Mouse (Mus musculus): ENCODE data around the gene Pphln1.

Gene Pphln1

DNA sequence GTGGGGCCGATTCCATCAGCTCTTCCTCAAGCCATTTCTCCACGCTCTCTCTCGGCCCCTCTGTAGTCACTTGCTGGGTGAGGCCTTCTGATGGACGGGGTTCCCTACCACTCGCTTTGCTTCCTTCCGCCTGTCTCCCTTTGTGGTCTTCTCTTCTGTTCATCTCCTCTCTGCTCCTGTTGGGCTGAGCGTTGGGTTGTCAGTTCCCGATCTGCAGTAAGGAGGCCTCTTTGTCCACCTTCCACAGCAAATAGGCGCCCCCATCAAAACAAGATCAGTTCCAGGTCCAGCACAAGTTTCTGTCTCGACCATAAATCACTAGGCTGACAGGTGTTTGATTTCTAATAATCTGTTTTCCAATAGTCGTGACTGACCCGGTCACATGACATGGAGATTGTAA is 37.8 kb downstream of the Pphln1 start:
- DNase-seq (ENCODE audit: low spot score) = no peak

DNA sequence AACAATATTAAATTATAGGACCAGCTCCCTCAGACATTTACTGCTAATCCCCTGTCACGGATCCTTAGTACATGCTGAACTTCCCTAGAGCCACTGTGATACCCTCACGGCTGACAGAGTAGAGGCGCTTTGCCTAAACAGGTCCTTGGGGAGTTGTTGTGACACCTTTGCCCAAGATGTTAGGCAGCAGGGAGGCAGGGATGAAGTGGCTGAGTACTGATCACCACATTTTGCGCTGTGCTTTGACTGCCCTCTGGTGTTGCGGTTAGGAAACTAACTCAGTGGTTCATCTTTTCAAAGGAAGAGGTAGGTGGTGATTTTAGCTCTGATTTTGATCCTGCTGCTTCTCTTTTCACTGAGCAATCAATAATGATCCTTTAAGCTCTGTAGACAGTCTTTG is 40.5 kb downstream of the Pphln1 start:
- peak; percentile 77 for DNase-seq (ENCODE audit: low spot score)

DNA sequence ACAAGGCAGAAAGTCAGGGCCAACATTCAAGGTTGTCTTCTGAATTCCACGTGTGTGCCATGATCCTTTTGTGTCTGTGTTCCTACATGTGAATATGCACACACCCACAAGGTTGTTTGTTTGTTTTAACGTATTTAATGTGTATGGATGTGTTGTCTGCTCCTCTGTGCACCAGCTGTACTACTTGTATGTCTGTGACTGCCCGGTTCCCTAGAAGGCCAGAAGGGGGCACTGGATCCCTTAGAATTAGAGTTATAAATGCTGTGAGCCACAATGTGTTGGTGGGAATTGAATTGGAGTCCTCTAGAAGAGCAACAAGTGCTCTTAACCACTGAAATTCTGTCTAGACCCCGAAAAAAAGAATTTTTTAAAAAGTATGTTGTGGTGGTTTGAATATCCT is 44.1 kb downstream of the Pphln1 start:
- peak; percentile 30 for DNase-seq (ENCODE audit: low spot score)

DNA sequence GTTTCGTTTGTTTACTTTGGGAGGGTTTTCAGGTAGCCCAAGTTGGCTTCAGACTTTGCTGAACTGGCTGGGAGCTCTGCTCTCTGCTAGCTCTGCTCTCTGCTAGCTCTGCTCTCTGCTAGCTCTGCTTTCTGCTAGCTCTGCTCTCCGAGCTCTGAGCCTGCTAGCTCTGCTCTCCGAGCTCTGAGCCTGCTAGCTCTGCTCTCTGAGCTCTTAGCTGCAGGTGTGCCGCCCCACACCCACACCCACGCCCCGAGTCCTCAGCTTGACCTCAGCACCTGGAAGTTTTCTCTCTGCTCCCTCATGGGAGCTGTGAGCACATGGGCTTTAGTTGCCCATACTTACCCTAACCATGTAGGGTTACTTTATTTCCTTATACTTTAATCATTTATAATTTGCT is 45.5 kb downstream of the Pphln1 start:
- DNase-seq (ENCODE audit: low spot score) = no peak

DNA sequence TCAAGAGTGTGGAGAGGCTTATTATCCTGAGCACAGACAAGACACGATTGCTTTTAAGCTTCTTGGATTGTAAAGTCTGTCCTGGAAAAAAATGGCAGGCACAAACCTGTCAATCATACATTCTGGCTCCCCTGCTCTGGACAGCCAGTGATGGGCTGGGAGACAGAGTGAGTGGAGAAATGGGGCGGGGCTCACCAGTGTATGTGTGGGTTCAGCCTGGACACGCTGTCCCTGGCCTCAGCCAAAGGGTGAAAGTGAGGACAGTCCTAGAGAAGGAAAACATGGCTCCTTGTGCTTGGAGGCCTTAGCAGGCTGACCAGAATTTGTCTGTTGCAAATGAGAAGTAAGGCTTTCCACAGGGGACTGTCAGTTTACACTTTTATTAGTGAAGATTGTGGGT is 50.7 kb downstream of the Pphln1 start:
- DNase-seq (ENCODE audit: low spot score) = no peak

DNA sequence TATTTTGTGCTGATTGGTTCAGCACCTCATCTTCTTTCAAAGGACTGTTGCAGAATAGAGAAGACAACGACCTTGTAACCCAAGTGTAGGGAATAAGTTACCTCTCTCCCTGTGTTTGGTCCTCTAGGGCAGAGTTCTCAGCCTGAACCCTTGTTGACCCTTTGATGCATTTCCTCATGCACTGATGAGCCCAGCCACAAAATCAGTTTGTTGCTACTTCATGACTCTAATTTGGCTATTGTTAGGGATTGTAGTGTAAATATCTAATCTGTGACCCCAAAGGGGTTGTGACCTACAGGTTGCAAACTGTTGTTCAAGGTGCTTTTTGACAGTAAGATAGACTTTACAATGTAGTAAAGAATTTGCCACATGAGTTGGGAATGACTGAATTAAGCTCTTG is 55.1 kb downstream of the Pphln1 start:
- DNase-seq (ENCODE audit: low spot score) = no peak

DNA sequence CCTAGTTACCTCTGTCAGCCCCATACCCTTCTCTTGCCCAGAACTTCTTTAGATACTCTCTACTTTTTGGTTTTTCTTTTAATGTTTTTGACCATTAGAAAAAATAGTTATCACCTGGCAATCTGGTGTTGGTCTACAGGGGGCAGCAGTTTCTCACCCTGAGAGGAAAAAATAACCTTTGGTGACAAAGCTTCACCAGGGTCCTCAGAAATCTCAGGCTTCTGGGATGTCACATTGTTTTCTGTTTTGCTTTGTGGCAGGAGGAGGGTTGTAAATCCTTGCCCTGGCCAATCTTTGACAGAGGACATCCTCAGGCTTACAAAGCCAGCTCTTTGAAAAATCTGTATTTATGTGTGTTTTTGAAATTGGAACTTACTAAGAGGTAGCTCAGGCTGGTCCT is 57.9 kb downstream of the Pphln1 start:
- DNase-seq (ENCODE audit: low spot score) = no peak

DNA sequence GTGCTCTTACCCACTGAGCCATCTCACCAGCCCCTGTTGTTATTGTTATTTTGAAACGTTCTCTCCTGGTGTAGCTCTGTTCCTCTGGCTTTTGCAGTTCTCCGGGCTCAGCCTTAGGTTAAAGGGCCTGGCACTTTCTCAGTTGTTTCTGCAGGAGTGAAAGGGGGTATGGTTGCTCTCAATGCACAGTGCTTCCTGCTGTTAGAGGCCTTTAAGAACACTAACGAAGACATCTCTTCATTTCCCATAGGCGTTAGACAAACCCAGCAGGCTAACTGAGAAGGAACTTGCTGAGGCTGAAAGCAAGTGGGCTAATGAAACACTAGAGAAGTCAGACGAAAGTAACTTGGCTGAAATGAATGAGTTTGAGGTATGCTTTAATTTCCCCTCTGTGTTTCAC is 61.3 kb downstream of the Pphln1 start:
- DNase-seq (ENCODE audit: low spot score) = no peak

DNA sequence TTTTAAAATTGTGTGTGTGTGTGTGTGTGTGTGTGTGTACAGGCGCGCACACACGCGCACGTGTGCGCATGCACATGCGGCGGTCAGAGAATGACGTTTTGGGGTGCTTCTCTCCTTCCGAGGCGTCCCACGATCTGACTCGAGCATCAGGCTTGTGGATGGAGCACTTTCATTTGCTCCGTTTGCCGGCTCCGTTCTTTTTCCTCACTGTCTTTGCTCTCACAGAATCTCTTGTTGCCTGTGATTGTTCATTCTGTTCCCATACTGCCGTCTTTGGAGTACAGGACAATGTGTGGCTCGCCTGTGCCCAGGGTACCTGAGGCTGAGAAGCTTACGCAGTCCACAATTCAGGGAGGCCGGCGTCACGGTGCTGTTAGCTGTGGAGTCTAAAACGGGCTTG is 62.9 kb downstream of the Pphln1 start:
- DNase-seq (ENCODE audit: low spot score) = no peak

DNA sequence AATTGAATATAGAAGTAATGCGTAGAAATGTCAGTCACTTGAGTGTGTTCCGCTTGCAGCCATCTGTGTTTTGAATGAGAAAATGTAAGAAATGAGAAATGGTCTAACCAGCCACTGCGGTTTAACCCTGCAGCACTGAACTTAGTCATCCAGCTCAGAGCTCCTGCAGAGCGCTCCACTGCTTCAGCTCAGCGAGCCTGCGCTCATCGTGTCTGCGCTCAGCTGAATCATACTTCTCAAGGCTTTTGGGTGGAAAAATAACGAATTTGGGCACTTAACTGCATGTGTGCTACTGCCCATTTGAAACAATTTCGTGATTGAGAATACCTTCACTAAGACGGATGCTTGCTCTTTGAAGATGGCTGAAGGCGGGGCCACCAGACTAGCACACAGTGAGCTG is 73.5 kb downstream of the Pphln1 start:
- no peak for DNase-seq (ENCODE audit: low spot score)

DNA sequence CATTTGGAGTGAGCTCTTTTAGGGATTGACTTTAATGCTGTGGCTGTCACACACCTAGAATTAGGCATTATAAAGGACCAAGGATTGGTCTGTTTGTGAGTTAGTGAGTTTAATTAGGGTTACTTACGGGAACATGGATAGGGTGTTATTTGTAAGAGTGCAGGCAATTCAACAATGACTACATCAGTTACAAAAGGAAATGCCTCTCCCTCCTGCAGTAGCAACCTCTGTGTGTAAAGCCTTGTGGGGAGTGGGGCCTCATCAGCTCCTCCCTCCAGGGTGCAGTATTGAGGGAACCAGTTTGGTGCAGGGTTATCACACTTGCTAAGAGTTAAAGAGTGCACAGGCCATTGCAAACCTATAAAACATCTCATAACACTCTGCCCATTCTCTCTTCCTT is 73.9 kb downstream of the Pphln1 start:
- DNase-seq (ENCODE audit: low spot score) = no peak

DNA sequence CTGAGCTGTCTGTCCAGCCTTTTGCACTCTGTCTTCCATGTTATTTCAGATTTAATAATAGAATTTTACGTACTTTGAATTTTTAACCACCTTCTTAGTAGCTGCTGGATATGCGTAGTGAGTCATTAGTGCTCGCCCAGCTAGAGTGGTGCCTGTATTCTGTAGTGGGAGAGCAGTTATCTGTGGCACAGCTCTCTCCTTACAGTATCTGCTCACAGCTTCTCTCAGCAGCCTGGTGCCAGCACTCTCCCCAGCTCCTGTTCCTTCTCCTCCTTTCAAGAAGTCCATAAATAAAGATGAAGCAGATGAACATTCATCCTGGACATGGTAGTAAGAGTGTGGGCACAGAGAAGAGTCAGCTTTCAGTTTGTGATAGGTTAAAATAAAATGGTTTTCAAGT is 76.1 kb downstream of the Pphln1 start:
- no peak for DNase-seq (ENCODE audit: low spot score)

DNA sequence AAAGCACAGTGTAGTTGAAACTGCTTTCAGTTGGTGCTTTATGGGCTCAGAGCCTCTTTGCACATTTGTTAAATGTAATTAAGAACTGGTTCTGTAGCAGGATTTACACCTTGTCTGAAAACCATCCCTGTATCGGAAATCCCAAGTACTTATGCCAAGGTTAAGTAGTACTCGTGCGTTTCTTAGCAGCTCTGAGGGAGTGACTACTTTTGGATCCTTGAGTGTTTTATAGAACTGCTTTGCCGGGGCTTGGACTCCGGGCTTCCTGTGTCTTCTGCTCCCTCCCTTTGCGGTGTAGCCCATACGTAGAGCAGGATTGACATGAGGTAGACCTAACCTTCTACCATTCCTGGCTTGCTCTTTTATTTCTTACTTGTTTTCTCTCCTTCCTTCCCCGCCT is 77.5 kb downstream of the Pphln1 start:
- no peak for DNase-seq (ENCODE audit: low spot score)

DNA sequence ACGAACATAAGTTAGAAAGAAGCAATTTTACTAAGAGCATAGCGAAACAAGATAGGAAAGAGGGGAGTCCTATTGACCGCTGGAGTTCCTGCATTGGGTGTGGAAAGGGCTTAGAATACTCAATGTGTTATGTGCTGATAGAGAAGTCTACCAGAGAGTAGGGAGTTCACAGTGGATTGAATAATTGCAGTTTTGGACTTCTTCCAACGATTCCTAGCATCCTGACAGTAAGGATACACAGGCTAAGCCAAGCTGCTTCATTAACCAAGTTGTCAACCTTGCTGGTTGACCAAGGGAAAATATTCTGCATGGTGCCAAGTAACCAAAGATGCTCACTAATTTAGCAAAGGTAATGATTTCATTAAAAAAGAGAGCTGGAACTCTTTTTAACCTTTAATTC is 79.6 kb downstream of the Pphln1 start:
- no peak for DNase-seq (ENCODE audit: low spot score)

DNA sequence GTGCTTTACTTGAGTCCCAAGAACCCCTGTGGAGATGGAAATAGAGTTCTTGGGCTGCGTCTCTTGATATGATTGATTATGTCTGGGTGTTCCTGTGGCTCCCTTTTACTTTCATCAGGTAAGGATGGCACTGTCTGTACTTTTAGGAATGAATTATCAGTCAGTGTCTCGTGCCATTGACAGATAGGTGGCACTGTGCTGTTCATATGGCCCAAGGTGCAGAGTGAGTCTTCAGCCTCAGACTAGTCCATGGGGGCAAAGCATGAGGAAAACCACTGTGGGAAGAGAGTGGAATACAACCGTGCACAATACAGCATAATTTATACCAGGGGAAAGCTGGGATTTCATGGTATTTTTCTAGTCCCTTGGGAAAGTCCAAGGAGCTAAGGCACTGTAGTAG is 80.5 kb downstream of the Pphln1 start:
- DNase-seq (ENCODE audit: low spot score) = no peak

DNA sequence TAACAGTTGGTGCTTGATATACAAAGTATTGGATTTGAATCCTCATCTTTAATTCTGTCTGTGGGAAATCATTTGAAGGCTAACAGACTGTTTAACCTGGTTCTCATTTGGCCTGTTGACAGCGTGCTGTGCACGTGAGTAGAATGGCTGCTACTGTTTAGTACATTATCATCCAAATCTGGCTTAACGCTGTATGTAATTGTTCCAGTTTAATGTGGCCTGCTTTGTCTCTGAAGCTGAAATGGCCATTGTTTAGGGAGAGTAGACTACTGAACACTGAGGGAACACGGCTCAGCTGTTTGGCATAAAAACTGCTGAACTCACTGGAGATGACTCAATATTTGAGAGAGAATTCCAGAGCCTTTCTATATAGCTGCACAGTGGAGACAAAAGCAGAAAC is 81.3 kb downstream of the Pphln1 start:
- DNase-seq (ENCODE audit: low spot score) = no peak

DNA sequence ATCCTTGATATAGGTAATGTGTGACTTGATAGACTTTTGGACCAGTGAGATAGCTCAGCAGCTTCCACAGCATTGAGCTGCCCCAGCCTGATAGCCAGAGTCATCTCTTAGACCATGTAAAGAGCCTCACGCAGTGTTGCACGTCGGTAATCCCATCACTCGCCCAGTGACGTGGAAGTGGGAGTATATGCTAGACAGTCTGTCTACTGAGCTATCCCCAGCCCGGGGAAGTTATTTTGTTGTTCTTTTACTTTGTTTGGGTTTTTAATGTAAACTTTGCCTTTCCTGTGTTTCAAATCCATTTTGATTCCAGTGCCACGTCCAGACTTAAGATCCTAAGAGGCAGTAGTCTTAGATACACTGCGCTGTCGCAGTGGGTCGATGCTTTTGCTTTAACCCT is 83.0 kb downstream of the Pphln1 start:
- DNase-seq (ENCODE audit: low spot score) = no peak

DNA sequence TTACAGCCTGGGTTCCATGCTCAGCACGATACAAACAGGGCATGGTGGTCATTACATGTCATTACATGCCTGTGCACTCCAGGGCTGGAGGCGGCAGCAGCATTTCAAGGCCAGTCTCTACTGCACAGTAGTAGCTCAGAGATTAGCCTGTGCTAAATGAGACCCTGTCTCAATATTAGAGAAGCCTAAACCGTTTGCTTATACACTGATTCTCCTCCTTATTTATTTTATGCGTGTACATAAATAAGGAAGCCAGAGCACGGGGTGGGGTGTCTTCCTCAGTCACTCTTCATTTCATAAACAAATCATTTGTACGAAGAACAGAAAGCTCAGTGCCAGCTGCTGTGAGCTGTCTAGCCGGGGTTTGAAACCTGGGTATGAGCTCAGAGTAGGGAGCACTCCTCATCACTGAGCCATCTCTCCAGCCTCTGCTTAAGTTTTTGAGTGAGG is 86.1 kb downstream of the Pphln1 start:
- peak; percentile 23 for DNase-seq (ENCODE audit: low spot score)

DNA sequence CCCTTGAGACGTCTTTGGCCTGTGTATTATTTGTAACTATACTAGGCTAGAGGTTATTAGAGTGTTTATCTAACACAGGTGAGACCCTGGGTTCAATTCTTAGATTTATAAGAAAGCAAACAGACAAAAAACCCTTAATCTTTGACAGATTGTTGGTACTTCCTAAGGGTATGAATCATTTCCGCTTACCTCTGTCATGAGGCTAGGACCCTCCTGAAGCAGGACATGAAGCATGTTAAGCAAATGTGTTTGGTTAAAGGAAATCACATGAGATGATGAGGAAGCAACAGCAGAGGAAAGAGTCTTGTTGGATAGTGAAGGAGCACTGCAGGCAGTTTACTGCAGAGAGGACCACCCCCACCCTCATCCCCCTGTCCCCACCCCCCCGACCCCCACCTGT is 87.1 kb downstream of the Pphln1 start:
- no peak for DNase-seq (ENCODE audit: low spot score)

DNA sequence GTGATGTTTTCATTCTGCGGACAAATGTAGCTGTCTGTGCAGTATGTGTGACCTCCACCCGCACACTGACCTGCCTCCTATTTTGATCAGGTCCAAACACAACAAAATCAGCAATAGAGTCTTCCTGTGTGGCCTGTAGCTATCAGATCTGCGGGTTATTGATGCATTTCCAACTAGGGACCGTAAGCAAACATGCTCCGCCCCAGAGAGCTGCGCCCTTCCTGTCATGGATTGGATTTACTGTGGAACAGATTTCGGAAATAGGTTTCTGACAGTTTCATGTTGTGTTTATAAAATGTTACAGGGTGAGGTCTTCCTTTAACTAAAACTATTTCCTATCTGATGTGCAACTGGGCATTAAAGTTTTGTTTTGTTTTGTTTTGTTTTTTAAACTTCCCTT is 87.9 kb downstream of the Pphln1 start:
- no peak for DNase-seq (ENCODE audit: low spot score)

DNA sequence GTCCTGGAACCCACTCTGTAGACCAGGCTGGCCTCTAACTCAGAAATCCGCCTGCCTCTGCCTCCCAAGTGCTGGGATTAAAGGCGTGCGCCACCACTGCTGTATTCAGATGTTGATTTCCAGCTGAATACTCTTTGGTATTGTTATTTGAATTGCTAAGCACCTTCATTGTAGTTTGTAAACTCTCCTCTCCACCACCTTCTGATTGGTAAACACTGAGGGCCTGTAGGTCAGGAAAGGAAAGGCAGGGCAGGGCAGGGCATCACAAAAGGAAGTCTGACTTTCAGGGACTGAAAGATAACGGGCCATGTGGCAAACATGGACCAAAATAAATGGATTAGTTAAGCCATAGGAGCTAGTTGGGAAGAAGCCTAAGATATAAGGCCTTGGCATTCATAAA is 91.4 kb downstream of the Pphln1 start:
- DNase-seq (ENCODE audit: low spot score) = no peak

DNA sequence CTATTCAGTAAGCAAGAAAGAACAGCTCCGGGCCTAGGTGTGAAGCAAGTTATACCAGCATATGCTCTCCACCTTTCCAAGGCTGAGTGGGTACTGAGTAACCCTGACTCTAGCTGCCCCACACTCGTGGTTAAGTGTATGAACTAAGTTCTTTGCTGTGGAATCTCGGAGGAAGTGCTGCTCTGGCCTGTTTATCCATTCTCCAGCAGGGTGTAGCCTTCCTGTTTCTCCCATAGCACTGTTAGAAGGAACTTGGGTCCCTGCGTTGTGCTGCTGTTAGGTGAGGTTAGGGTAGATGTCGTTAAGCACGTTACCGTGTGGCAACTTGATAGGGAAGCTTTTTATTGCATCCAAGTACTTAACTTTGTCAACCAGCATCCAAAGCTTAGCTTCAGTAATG is 96.5 kb downstream of the Pphln1 start:
- DNase-seq (ENCODE audit: low spot score) = no peak

DNA sequence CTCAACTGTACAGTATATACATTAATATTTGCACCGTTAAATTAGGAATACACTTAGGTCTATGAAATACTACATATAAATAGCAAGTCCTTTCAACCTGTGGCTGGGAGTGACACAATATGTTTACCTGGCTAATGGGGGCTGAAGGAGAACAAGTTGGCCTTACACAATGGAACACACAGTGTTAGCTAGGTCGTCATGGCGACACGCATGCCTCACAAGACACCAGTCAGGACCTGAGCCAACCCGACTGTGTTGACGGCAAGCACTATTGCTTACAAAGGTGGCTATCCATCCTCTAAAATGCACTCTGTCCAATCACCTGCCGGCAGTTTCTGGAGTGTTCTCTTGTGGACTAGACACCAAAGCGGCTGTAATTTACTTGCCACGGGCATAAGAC is 101.7 kb downstream of the Pphln1 start:
- DNase-seq (ENCODE audit: low spot score) = no peak

DNA sequence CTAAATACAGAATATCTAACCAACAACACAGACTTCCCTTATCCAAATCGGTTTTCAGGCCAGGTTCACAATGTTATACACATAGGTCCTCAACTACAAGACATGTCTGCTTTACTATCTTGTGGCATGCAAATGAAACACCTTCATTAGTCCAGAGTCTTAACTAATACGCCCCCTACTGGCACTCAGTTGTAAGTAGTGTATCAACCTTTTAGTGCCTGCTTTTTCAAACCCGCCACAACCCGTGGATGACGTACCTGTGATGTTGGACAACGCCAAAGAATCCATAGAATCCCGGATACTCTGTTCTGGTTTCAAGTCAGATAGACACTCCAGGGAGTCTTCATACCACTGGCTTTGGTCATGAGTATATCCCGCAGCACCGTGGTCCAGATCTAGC is 104.6 kb downstream of the Pphln1 start:
- DNase-seq (ENCODE audit: low spot score) = no peak

DNA sequence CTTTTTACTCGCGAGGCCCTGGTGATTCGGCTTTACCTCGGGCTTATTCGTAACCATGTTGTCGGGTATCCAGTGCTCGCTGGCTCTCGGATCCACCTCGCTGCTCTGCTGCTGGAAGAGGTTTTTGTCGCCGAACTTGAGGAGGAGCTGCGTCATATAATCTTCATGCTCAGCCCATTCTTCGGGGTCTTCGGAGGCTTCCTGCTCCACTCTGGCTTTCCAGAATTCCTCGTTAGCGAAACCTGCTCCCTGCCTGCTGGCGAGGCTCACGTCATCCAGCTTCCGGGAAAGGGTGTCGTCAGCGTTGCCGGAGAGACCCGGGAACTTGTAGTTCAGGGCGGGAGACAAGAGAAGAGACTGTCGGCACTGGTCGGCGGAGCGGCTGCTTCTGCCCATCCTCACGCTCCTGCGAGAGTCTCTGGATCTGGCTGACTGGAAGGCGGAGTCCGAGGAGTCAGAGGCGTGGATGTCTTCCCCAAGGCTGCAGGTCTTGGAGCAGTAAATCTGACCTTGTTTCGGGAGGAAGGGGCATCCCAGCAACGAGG is 105.1 kb downstream of the Pphln1 start:
- DNase-seq (ENCODE audit: low spot score) = no peak

All from embryo, embryonic 10.5 days (tissue).